8 mouse cellular contexts compared by ENCODE assay signal in the genomic region with DNA sequence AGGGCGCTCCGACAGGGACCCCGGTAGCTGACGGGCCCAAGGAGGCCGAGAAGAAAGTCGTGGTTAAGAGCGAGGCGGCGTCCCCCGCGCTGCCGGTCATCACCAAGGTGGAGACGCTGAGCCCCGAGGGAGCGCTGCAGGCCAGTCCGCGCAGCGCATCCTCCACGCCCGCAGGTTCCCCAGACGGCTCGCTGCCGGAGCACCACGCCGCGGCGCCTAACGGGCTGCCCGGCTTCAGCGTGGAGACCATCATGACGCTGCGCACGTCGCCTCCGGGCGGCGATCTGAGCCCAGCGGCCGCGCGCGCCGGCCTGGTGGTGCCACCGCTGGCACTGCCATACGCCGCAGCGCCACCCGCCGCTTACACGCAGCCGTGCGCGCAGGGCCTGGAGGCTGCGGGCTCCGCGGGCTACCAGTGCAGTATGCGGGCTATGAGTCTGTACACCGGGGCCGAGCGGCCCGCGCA. TPM values are rescaled to one million over a fixed set of nuclear protein-coding genes. Genes with fewer than 3 reads are reported as not detected.
DNase-seq lines count a peak whose midpoint lies in the region; ATAC-seq and TF ChIP-seq lines count a peak whose summit lies in the region.

No protein-coding gene starts in this region.

- ATAC-seq in lung, embryonic 14.5 days (ENCODE audit: insufficient read depth) = no peak
- ATAC-seq in embryonic facial prominence, embryonic 15.5 days (ENCODE audit: insufficient number of reproducible peaks, low FRiP score, low TSS enrichment, low read depth) = 0 out of 2 replicates have a peak, but pooled peaks have one; percentile 8
- ATAC-seq in neural tube, embryonic 14.5 days (ENCODE audit: low read depth) = no peak

- H3K27me3 ChIP-seq in lung, embryonic 14.5 days (ENCODE audit: insufficient read depth, low read length) = peaks cover 86% of the 10 kb centered on the region
- H3K27me3 ChIP-seq in embryonic facial prominence, embryonic 15.5 days = peaks cover 91% of the 10 kb centered on the region
- peaks cover 62% of the 10 kb centered on the region for H3K27me3 ChIP-seq in neural tube, embryonic 14.5 days (ENCODE audit: control insufficient read depth, insufficient read depth, low read length)

- DNase-seq in lung, embryonic 14.5 days = peak; percentile 52
- DNase-seq in lung, postnatal 14 days = no peak
- peak; percentile 61 for DNase-seq in kidney, postnatal 10 days
- no peak for DNase-seq in cerebellum, postnatal 25 days
- DNase-seq in gastrocnemius, adult 8-10 months (ENCODE audit: low spot score in 2 of 2) = no peak
- DNase-seq in urinary bladder, postnatal 25 days (ENCODE audit: low spot score) = no peak

- H3K9ac ChIP-seq in lung, embryonic 14.5 days = peak overlapping the region; percentile 43; the same call in 1 of the 2 replicates
- peak overlapping the region; percentile 26; the same call in 1 of the 2 replicates for H3K9ac ChIP-seq in embryonic facial prominence, embryonic 15.5 days
- H3K9ac ChIP-seq in neural tube, embryonic 14.5 days (replicated peaks; ENCODE audit: low read depth, low read length) = no peak overlapping the region; the same call in 1 of the 2 replicates

- peak overlapping the region; percentile 60 for H3K4me3 ChIP-seq in lung, embryonic 14.5 days (ENCODE audit: low read depth, low read length)
- H3K4me3 ChIP-seq in embryonic facial prominence, embryonic 15.5 days (replicated peaks) = peak overlapping the region; percentile 47
- peak overlapping the region; percentile 31 for H3K4me3 ChIP-seq in neural tube, embryonic 14.5 days (ENCODE audit: low read depth, low read length)

- H3K4me2 ChIP-seq in lung, embryonic 14.5 days = peak overlapping the region; percentile 97
- H3K4me2 ChIP-seq in embryonic facial prominence, embryonic 15.5 days (replicated peaks) = peak overlapping the region; percentile 79
- H3K4me2 ChIP-seq in neural tube, embryonic 14.5 days (ENCODE audit: low read depth, low read length) = peak overlapping the region; percentile 41; the same call in 1 of the 2 replicates

- H3K27ac ChIP-seq in lung, embryonic 14.5 days (ENCODE audit: low read depth) = peak overlapping the region; percentile 18; the same call in 1 of the 2 replicates
- H3K27ac ChIP-seq in embryonic facial prominence, embryonic 15.5 days (replicated peaks) = no peak overlapping the region
- H3K27ac ChIP-seq in neural tube, embryonic 14.5 days (ENCODE audit: low read depth, low read length) = no peak overlapping the region

- no peaks in the 10 kb centered on the region; the same call in 1 of the 2 replicates for H3K9me3 ChIP-seq in lung, embryonic 14.5 days (ENCODE audit: low read depth, low read length)
- H3K9me3 ChIP-seq in embryonic facial prominence, embryonic 15.5 days (replicated peaks) = no peaks in the 10 kb centered on the region
- no peaks in the 10 kb centered on the region for H3K9me3 ChIP-seq in neural tube, embryonic 14.5 days (ENCODE audit: control insufficient read depth, low read length)

- no peak for TF ChIP-seq CTCF in lung, embryonic 14.5 days (IDR thresholded peaks at IDR 0.05; ENCODE audit: low read depth)

- WGBS in lung, embryonic 14.5 days = 1% methylated on average over 62 of the region's 62 CpGs
- WGBS in embryonic facial prominence, embryonic 15.5 days = under 1% methylated on average over 62 of the region's 62 CpGs
- WGBS in neural tube, embryonic 14.5 days = 0% methylated on average over 50 of the region's 62 CpGs

- no peaks in the 10 kb centered on the region; the same call in 1 of the 2 replicates for H3K4me1 ChIP-seq in lung, embryonic 14.5 days (ENCODE audit: insufficient read depth)
- H3K4me1 ChIP-seq in embryonic facial prominence, embryonic 15.5 days = peaks cover 31% of the 10 kb centered on the region
- H3K4me1 ChIP-seq in neural tube, embryonic 14.5 days (ENCODE audit: control insufficient read depth, insufficient read depth, low read length) = peaks cover 4% of the 10 kb centered on the region; the same call in 1 of the 2 replicates

- H3K36me3 ChIP-seq in lung, embryonic 14.5 days (ENCODE audit: insufficient read depth) = no peaks in the 10 kb centered on the region
- H3K36me3 ChIP-seq in embryonic facial prominence, embryonic 15.5 days = no peaks in the 10 kb centered on the region
- H3K36me3 ChIP-seq in neural tube, embryonic 14.5 days (ENCODE audit: control insufficient read depth, insufficient read depth, low read length) = no peaks in the 10 kb centered on the region

RNA-seq across cellular contexts. Expression of gene Foxc2, which starts 1.2 kb away (rescaled TPM):
- polyA plus RNA-seq in lung, embryonic 14.5 days (2014; fragmentation: Nextera tagmentation; extraction: Ambion mirVana) = 1.1 and 1.9 TPM in 2 replicates
- 2.3 and 5.6 TPM in 2 replicates for polyA plus RNA-seq in embryonic facial prominence, embryonic 15.5 days (2015; fragmentation: Nextera tagmentation; extraction: Ambion mirVana)
- polyA plus RNA-seq in neural tube, embryonic 14.5 days (2014; fragmentation: Nextera tagmentation; extraction: Ambion mirVana) = 0.16 and 3.3 TPM in 2 replicates
- under 1 TPM in 3 of 4 experiments, not detected in 1; 0.10 to 0.16 (median 0.16) TPM for total RNA-seq in gastrocnemius, adult 8-10 months (2022)

RNA-seq across cellular contexts. Expression of gene Mthfsd, which starts 9.0 kb away (rescaled TPM):
- 57.6 and 63.1 TPM in 2 replicates for polyA plus RNA-seq in lung, embryonic 14.5 days (2014; fragmentation: Nextera tagmentation; extraction: Ambion mirVana)
- 58.2 and 61.3 TPM in 2 replicates for polyA plus RNA-seq in embryonic facial prominence, embryonic 15.5 days (2015; fragmentation: Nextera tagmentation; extraction: Ambion mirVana)
- polyA plus RNA-seq in neural tube, embryonic 14.5 days (2014; fragmentation: Nextera tagmentation; extraction: Ambion mirVana) = 43.3 and 53.4 TPM in 2 replicates
- total RNA-seq in gastrocnemius, adult 8-10 months (2022) = 10 to 100 TPM; 11.8 to 14.2 (median 13.2) TPM

RNA-seq across cellular contexts. Expression of gene Foxl1, which starts 10.5 kb away (rescaled TPM):
- 6.8 and 7.9 TPM in 2 replicates for polyA plus RNA-seq in lung, embryonic 14.5 days (2014; fragmentation: Nextera tagmentation; extraction: Ambion mirVana)
- 0.25 and 0.31 TPM in 2 replicates for polyA plus RNA-seq in embryonic facial prominence, embryonic 15.5 days (2015; fragmentation: Nextera tagmentation; extraction: Ambion mirVana)
- 0.09 TPM in 1 of 2 replicates, not detected in the other for polyA plus RNA-seq in neural tube, embryonic 14.5 days (2014; fragmentation: Nextera tagmentation; extraction: Ambion mirVana)
- total RNA-seq in gastrocnemius, adult 8-10 months (2022) = under 1 TPM in 1 of 4 experiments, not detected in 3; 0.13 TPM

RNA-seq across cellular contexts. Expression of gene Foxf1, which starts 33.0 kb away (rescaled TPM):
- polyA plus RNA-seq in lung, embryonic 14.5 days (2014; fragmentation: Nextera tagmentation; extraction: Ambion mirVana) = 167 and 180 TPM in 2 replicates
- 9.9 and 10.1 TPM in 2 replicates for polyA plus RNA-seq in embryonic facial prominence, embryonic 15.5 days (2015; fragmentation: Nextera tagmentation; extraction: Ambion mirVana)
- 0.16 and 1.3 TPM in 2 replicates for polyA plus RNA-seq in neural tube, embryonic 14.5 days (2014; fragmentation: Nextera tagmentation; extraction: Ambion mirVana)
- under 1 TPM in 1 of 4 experiments, not detected in 3; 0.10 TPM for total RNA-seq in gastrocnemius, adult 8-10 months (2022)

Comparison
In these comparisons a context has a peak if more than half of its experiments do, and no peak if none do; other contexts are left out.
1. DNase-seq: peak in lung, embryonic 14.5 days (single experiment) and kidney, postnatal 10 days (single experiment); none in lung, postnatal 14 days (single experiment), cerebellum, postnatal 25 days (0 of 2), gastrocnemius, adult 8-10 months (0 of 2) and urinary bladder, postnatal 25 days (single experiment).
2. H3K4me2 ChIP-seq: peak in every context shown above with its lines; median percentile 97 in lung, embryonic 14.5 days; 79 in embryonic facial prominence, embryonic 15.5 days; 41 in neural tube, embryonic 14.5 days.
3. Peak in every context shown above with its lines, with median percentiles within 50 percentile points of each other: H3K4me3 ChIP-seq.